Mouse (Mus musculus) layer of hippocampus, adult 8-10 months (tissue): ENCODE measurements at regions not wholly inside any gene's neighbourhood (a gene's known extent, or its start where the extent isn't known, plus 50 kb on each side); places are given as distances from the start of the nearest gene placed in this dataset.

ENCODE experiments used
- DNase-seq, 2 experiments: peaks; one replicate each; pipeline ENCODE4 v3.0.0; 2022; ENCODE audit warnings: low spot score in 2 of 2

- DNase-seq, result no peak
Observed at GRCm38 (mm10) chr17:48880590-48880989, 51.6 kb upstream of the Lrfn2 start.

- DNase-seq, result no peak
Observed at GRCm38 (mm10) chr17:48881946-48882345, 50.2 kb upstream of the Lrfn2 start.
